Mouse (Mus musculus): ENCODE measurements around the gene Negr1. TPM values are rescaled to one million over a fixed set of nuclear protein-coding genes. Genes with fewer than 3 reads are reported as not detected.

Gene Negr1
- polyA plus RNA-seq, 1 experiment from 2014 or later = 2.9 TPM

- H3K4me2 ChIP-seq = no peak overlapping the region
- no peaks in the 10 kb centered on the region for H3K4me1 ChIP-seq (replicated peaks)
- H3K27ac ChIP-seq = no peak overlapping the region
- WGBS = 79% methylated on average over 8 of the region's 8 CpGs
- H3K9ac ChIP-seq (replicated peaks) = no peak overlapping the region
- H3K9me3 ChIP-seq = no peaks in the 10 kb centered on the region
- no peak for ATAC-seq (ENCODE audit: insufficient number of reproducible peaks, insufficient read depth, low FRiP score, low TSS enrichment, low read depth)
- no peaks in the 10 kb centered on the region for H3K27me3 ChIP-seq
- no peaks in the 10 kb centered on the region for H3K36me3 ChIP-seq
- H3K4me3 ChIP-seq (replicated peaks) = no peak overlapping the region
These were observed 521.5 kb downstream of the Negr1 start for GRCm38 (mm10) chr3:157082808-157083784.

GRCm38 (mm10) chr3:157085180-157085579 is 523.6 kb downstream of the Negr1 start:
- no peak overlapping the region for H3K9ac ChIP-seq (replicated peaks)
- no peaks in the 10 kb centered on the region for H3K4me1 ChIP-seq (replicated peaks)
- no peak for ATAC-seq (ENCODE audit: insufficient number of reproducible peaks, insufficient read depth, low FRiP score, low TSS enrichment, low read depth)
- 89% methylated on average over 1 of the region's 1 CpGs for WGBS
- no peaks in the 10 kb centered on the region for H3K36me3 ChIP-seq
- H3K27me3 ChIP-seq = no peaks in the 10 kb centered on the region
- no peak overlapping the region for H3K4me3 ChIP-seq (replicated peaks)
- no peak overlapping the region for H3K4me2 ChIP-seq
- H3K9me3 ChIP-seq = no peaks in the 10 kb centered on the region
- no peak overlapping the region for H3K27ac ChIP-seq

- H3K9me3 ChIP-seq = no peaks in the 10 kb centered on the region
- H3K27ac ChIP-seq = no peak overlapping the region
- H3K4me3 ChIP-seq (replicated peaks) = no peak overlapping the region
- no peak overlapping the region for H3K9ac ChIP-seq (replicated peaks)
- H3K36me3 ChIP-seq = no peaks in the 10 kb centered on the region
- 63% methylated on average over 4 of the region's 4 CpGs for WGBS
- no peak overlapping the region for H3K4me2 ChIP-seq
- no peaks in the 10 kb centered on the region for H3K27me3 ChIP-seq
- no peak for ATAC-seq (ENCODE audit: insufficient number of reproducible peaks, insufficient read depth, low FRiP score, low TSS enrichment, low read depth)
- H3K4me1 ChIP-seq (replicated peaks) = no peaks in the 10 kb centered on the region
These were observed 528.5 kb downstream of the Negr1 start for GRCm38 (mm10) chr3:157090051-157090450.

GRCm38 (mm10) chr3:157096284-157096683 is 534.7 kb downstream of the Negr1 start:
- Histone ChIP-seq H3K4me2 (no peak overlapping the region), H3K9ac (replicated peaks) (no peak overlapping the region), H3K36me3 (no peaks in the 10 kb centered on the region), H3K9me3 (no peaks in the 10 kb centered on the region), H3K4me1 (replicated peaks) (no peaks in the 10 kb centered on the region), H3K27ac (no peak overlapping the region), H3K4me3 (replicated peaks) (no peak overlapping the region), H3K27me3 (no peaks in the 10 kb centered on the region)
- no peak for ATAC-seq (ENCODE audit: insufficient number of reproducible peaks, insufficient read depth, low FRiP score, low TSS enrichment, low read depth)
- 90% methylated on average over 1 of the region's 1 CpGs for WGBS

- Histone ChIP-seq H3K27me3 (no peaks in the 10 kb centered on the region), H3K4me3 (replicated peaks) (no peak overlapping the region), H3K4me2 (no peak overlapping the region), H3K27ac (no peak overlapping the region), H3K36me3 (no peaks in the 10 kb centered on the region), H3K4me1 (replicated peaks) (no peaks in the 10 kb centered on the region), H3K9me3 (no peaks in the 10 kb centered on the region), H3K9ac (replicated peaks) (no peak overlapping the region)
- no peak for ATAC-seq (ENCODE audit: insufficient number of reproducible peaks, insufficient read depth, low FRiP score, low TSS enrichment, low read depth)
These were observed 535.9 kb downstream of the Negr1 start for GRCm38 (mm10) chr3:157097514-157097913.

- Histone ChIP-seq H3K4me2 (no peak overlapping the region), H3K27ac (no peak overlapping the region), H3K36me3 (no peaks in the 10 kb centered on the region), H3K4me1 (replicated peaks) (no peaks in the 10 kb centered on the region), H3K9me3 (no peaks in the 10 kb centered on the region), H3K9ac (replicated peaks) (no peak overlapping the region), H3K4me3 (replicated peaks) (no peak overlapping the region), H3K27me3 (no peaks in the 10 kb centered on the region)
- ATAC-seq (ENCODE audit: insufficient number of reproducible peaks, insufficient read depth, low FRiP score, low TSS enrichment, low read depth) = no peak
- 77% methylated on average over 6 of the region's 6 CpGs for WGBS
These were observed 536.8 kb downstream of the Negr1 start for GRCm38 (mm10) chr3:157098417-157098816.

- H3K9me3 ChIP-seq = no peaks in the 10 kb centered on the region
- no peak overlapping the region for H3K9ac ChIP-seq (replicated peaks)
- H3K4me2 ChIP-seq = no peak overlapping the region
- no peak for ATAC-seq (ENCODE audit: insufficient number of reproducible peaks, insufficient read depth, low FRiP score, low TSS enrichment, low read depth)
- H3K36me3 ChIP-seq = no peaks in the 10 kb centered on the region
- H3K4me3 ChIP-seq (replicated peaks) = no peak overlapping the region
- peaks cover 9% of the 10 kb centered on the region; the same call in 1 of the 2 replicates for H3K4me1 ChIP-seq (replicated peaks)
- 76% methylated on average over 3 of the region's 3 CpGs for WGBS
- no peaks in the 10 kb centered on the region for H3K27me3 ChIP-seq
- H3K27ac ChIP-seq = no peak overlapping the region
These were observed 543.4 kb downstream of the Negr1 start for GRCm38 (mm10) chr3:157104866-157105579.

GRCm38 (mm10) chr3:157105580-157106264 is 544.1 kb downstream of the Negr1 start:
- ATAC-seq (ENCODE audit: insufficient number of reproducible peaks, insufficient read depth, low FRiP score, low TSS enrichment, low read depth) = no peak
- Histone ChIP-seq H3K27ac (no peak overlapping the region), H3K36me3 (no peaks in the 10 kb centered on the region), H3K9me3 (no peaks in the 10 kb centered on the region), H3K9ac (replicated peaks) (no peak overlapping the region), H3K4me3 (replicated peaks) (no peak overlapping the region), H3K4me1 (replicated peaks) (peaks cover 9% of the 10 kb centered on the region; the same call in 1 of the 2 replicates), H3K4me2 (no peak overlapping the region), H3K27me3 (no peaks in the 10 kb centered on the region)
- 15% methylated on average over 6 of the region's 6 CpGs for WGBS

- Histone ChIP-seq H3K9ac (replicated peaks) (no peak overlapping the region), H3K27ac (no peak overlapping the region), H3K9me3 (no peaks in the 10 kb centered on the region), H3K27me3 (no peaks in the 10 kb centered on the region), H3K4me2 (no peak overlapping the region), H3K4me3 (replicated peaks) (no peak overlapping the region), H3K4me1 (replicated peaks) (peaks cover 9% of the 10 kb centered on the region; the same call in 1 of the 2 replicates), H3K36me3 (no peaks in the 10 kb centered on the region)
- WGBS = 98% methylated on average over 2 of the region's 2 CpGs
- no peak for ATAC-seq (ENCODE audit: insufficient number of reproducible peaks, insufficient read depth, low FRiP score, low TSS enrichment, low read depth)
These were observed 546.6 kb downstream of the Negr1 start for GRCm38 (mm10) chr3:157108156-157108555.

GRCm38 (mm10) chr3:157109308-157109707 is 547.7 kb downstream of the Negr1 start:
- Histone ChIP-seq H3K4me2 (no peak overlapping the region), H3K4me1 (replicated peaks) (peaks cover 9% of the 10 kb centered on the region; the same call in 1 of the 2 replicates), H3K9ac (replicated peaks) (no peak overlapping the region), H3K9me3 (no peaks in the 10 kb centered on the region), H3K27ac (no peak overlapping the region), H3K36me3 (no peaks in the 10 kb centered on the region), H3K4me3 (replicated peaks) (no peak overlapping the region), H3K27me3 (peaks cover 3% of the 10 kb centered on the region; the same call in 1 of the 2 replicates)
- ATAC-seq (ENCODE audit: insufficient number of reproducible peaks, insufficient read depth, low FRiP score, low TSS enrichment, low read depth) = peak; percentile 57; the same call in 1 of the 2 replicates
